ENCODE assay signal across 8 mouse cellular contexts in genomic region chr4:70536661-70537580, GRCm38 (mm10). TPM values are rescaled to one million over a fixed set of nuclear protein-coding genes. Genes with fewer than 3 reads are reported as not detected.
DNase-seq lines count a peak whose midpoint lies in the region; ATAC-seq and TF ChIP-seq lines count a peak whose summit lies in the region.
"Had no signal": no experiment of that assay in that cellular context is flagged by ENCODE, and none has a peak within 500 bp of the region (broad histone marks: within the 10 kb centered on the region; RNA-seq: fewer than 3 reads in every experiment).

No protein-coding gene starts in this region.

- TF ChIP-seq POLR2A in kidney, adult 2 months (IDR thresholded peaks at IDR 0.05; ENCODE audit: low read depth, low read length): no peak
- TF ChIP-seq POLR2A in brain, embryonic 14.5 days (IDR thresholded peaks at IDR 0.05; ENCODE audit: borderline replicate concordance, extremely low read depth, insufficient read depth, insufficient read length, poor library complexity, severe bottlenecking): no peak

- DNase-seq in kidney, adult 2 months: no peak
- DNase-seq in brain, embryonic 14.5 days (ENCODE audit: low read depth): peak; percentile 31
- no peak for DNase-seq in hindbrain, embryonic 14.5 days (ENCODE audit: low spot score)
- DNase-seq in retina, postnatal 1 day: peak; percentile 44
- DNase-seq in lung, postnatal 10 days: no peak
- DNase-seq in cerebellum, postnatal 4 days (ENCODE audit: low spot score in 2 of 2): no peak
- DNase-seq: kidney, adult 8-10 months had no signal

- no peak overlapping the region; the same call in 1 of the 2 replicates for H3K4me2 ChIP-seq in kidney, embryonic 14.5 days (replicated peaks; ENCODE audit: low read depth, low read length)
- peak overlapping the region; percentile 72; the same call in 1 of the 2 replicates for H3K4me2 ChIP-seq in hindbrain, embryonic 14.5 days (replicated peaks)

- no peak for TF ChIP-seq CTCF in kidney, adult 2 months (conservative IDR thresholded peaks at IDR 0.05; ENCODE audit: insufficient read depth, insufficient read length, low read depth, low read length)
- no peak for TF ChIP-seq CTCF in brain, embryonic 14.5 days (IDR thresholded peaks at IDR 0.05; ENCODE audit: borderline replicate concordance, extremely low read depth, insufficient read depth, insufficient read length)

- H3K4me3 ChIP-seq in kidney, embryonic 14.5 days (ENCODE audit: low read length): no peak overlapping the region
- no peak overlapping the region for H3K4me3 ChIP-seq in kidney, adult 2 months (ENCODE audit: insufficient read depth, low read depth, low read length)
- H3K4me3 ChIP-seq in hindbrain, embryonic 14.5 days (replicated peaks; ENCODE audit: low read length): no peak overlapping the region

- no peaks in the 10 kb centered on the region for H3K27me3 ChIP-seq in kidney, embryonic 14.5 days (ENCODE audit: control insufficient read depth, insufficient read depth, low read length)
- H3K27me3 ChIP-seq in kidney, adult 2 months (replicated peaks; ENCODE audit: control insufficient read depth, insufficient read depth, low read length): no peaks in the 10 kb centered on the region
- no peaks in the 10 kb centered on the region for H3K27me3 ChIP-seq in hindbrain, embryonic 14.5 days (ENCODE audit: control insufficient read depth, insufficient read depth, low read length)

- 0 out of 2 replicates have a peak overlapping the region, but pooled peaks have one; percentile 38 for H3K27ac ChIP-seq in kidney, embryonic 14.5 days (ENCODE audit: low read depth, low read length)
- no peak overlapping the region for H3K27ac ChIP-seq in kidney, adult 2 months (ENCODE audit: insufficient read depth, low read depth, low read length)
- H3K27ac ChIP-seq in hindbrain, embryonic 14.5 days: no peak overlapping the region; the same call in 1 of the 2 replicates

- no peak overlapping the region for H3K9ac ChIP-seq in kidney, embryonic 14.5 days (ENCODE audit: low read depth, low read length)
- peak overlapping the region; percentile 90; the same call in 1 of the 2 replicates for H3K9ac ChIP-seq in hindbrain, embryonic 14.5 days

- H3K4me1 ChIP-seq in kidney, embryonic 14.5 days (ENCODE audit: control insufficient read depth, insufficient read depth, low read length): peaks cover 15% of the 10 kb centered on the region
- H3K4me1 ChIP-seq in kidney, adult 2 months (ENCODE audit: control insufficient read depth, insufficient read depth, low read length): no peaks in the 10 kb centered on the region; the same call in 1 of the 2 replicates
- H3K4me1 ChIP-seq in hindbrain, embryonic 14.5 days (replicated peaks; ENCODE audit: control insufficient read depth, insufficient read depth, low read length): peaks cover 27% of the 10 kb centered on the region

- 8% methylated on average over 2 of the region's 2 CpGs for WGBS in kidney, embryonic 14.5 days
- 75% methylated on average over 2 of the region's 2 CpGs for WGBS in kidney, adult 2 months
- WGBS in hindbrain, embryonic 14.5 days: 8% methylated on average over 2 of the region's 2 CpGs

- H3K36me3 ChIP-seq in kidney, embryonic 14.5 days (ENCODE audit: control insufficient read depth, insufficient read depth, low read length): no peaks in the 10 kb centered on the region
- no peaks in the 10 kb centered on the region for H3K36me3 ChIP-seq in kidney, adult 2 months (ENCODE audit: control insufficient read depth, insufficient read depth, low read length)
- H3K36me3 ChIP-seq in hindbrain, embryonic 14.5 days (replicated peaks; ENCODE audit: control insufficient read depth, insufficient read depth): no peaks in the 10 kb centered on the region

- H3K9me3 ChIP-seq in kidney, embryonic 14.5 days (ENCODE audit: control insufficient read depth, low read length): no peaks in the 10 kb centered on the region
- no peaks in the 10 kb centered on the region for H3K9me3 ChIP-seq in hindbrain, embryonic 14.5 days (ENCODE audit: control insufficient read depth, low read length)

- peak; percentile 44 for ATAC-seq in kidney, embryonic 14.5 days (ENCODE audit: low FRiP score, low TSS enrichment)
- ATAC-seq in hindbrain, embryonic 14.5 days (ENCODE audit: low FRiP score): no peak

RNA-seq across cellular contexts. Expression of gene Megf9, which starts 2.1 kb away (rescaled TPM):
- polyA plus RNA-seq in kidney, embryonic 14.5 days (2014; fragmentation: Nextera tagmentation; extraction: Ambion mirVana): 13.9 and 21.1 TPM in 2 replicates
- 8.9 and 9.8 TPM in 2 replicates for polyA plus RNA-seq in kidney, adult 2 months (2012; rRNA removed)
- polyA plus RNA-seq in brain, embryonic 14.5 days (2012; rRNA removed): 28.3 and 35.1 TPM in 2 replicates
- 41.8 and 44.7 TPM in 2 replicates for polyA plus RNA-seq in hindbrain, embryonic 14.5 days (2014; fragmentation: Nextera tagmentation; extraction: Ambion mirVana)

Comparison
In these comparisons a context has a peak if more than half of its experiments do, and no peak if none do; other contexts are left out.
1. DNase-seq: peak in brain, embryonic 14.5 days (single experiment) and retina, postnatal 1 day (single experiment); none in kidney, adult 2 months (single experiment), hindbrain, embryonic 14.5 days (single experiment), lung, postnatal 10 days (single experiment) and cerebellum, postnatal 4 days (0 of 2).